Mouse (Mus musculus): ENCODE measurements around the gene Havcr1.

The Havcr1 gene

GRCm38 (mm10) chr11:46817692-46818091 is 82.8 kb downstream of the Havcr1 start:
- in situ Hi-C loops (cut with MboI; ENCODE audit: unreplicated experiment in 2 of 2), result no loop called here

DNA sequence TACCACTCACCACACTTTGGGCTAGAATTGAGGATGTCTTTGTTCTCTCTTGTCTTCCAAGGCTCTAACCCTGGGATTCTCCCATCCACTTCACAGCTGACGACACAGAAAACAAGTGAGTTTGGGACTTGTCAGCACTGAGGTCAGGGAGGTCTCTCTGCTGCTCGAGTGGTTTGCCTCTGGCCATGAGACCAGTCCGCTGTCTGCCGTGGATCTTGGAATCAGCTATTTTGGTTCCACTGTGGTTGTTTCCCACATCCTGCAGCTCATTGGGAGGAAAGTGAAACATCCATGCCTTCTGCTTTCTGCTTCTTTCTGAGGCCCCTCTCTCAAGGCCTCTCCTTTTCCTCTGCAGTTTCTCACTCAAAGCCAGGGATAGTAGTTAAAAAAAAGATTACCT is 85.0 kb downstream of the Havcr1 start:
- in situ Hi-C loops (cut with MboI; ENCODE audit: unreplicated experiment in 2 of 2), result no loop called here
